In the genomic region with DNA sequence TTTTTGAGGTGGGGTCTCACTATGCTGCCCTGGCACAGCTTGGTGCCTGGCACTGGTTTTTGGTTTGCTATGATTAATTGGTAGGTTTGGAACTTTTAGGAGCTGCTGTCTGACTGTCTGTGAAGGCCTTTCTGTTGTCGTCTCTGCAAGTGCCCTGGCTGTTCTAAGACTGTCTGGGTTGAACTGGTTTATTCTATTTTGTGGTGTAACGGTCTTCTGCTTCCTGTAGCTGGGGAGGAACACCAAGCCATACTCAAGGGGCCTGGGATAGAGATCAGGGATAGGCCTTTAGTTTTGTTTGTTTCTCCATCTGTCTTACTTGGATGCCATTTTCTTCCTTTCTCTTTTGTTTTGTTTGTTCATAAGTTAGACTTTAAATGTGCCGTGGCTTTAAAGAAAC, we compare ENCODE assay signal across 29 mouse cellular contexts. TPM values are rescaled to one million over a fixed set of nuclear protein-coding genes. Genes with fewer than 3 reads are reported as not detected.
DNase-seq lines count a peak whose midpoint lies in the region; ATAC-seq and TF ChIP-seq lines count a peak whose summit lies in the region.
"Had no signal": no experiment of that assay in that cellular context is flagged by ENCODE, and none has a peak within 500 bp of the region (broad histone marks: within the 10 kb centered on the region; RNA-seq: fewer than 3 reads in every experiment).

No protein-coding gene starts in this region.

- 0 out of 2 replicates have a peak, but pooled peaks have one; percentile 15 for TF ChIP-seq EP300 in liver, postnatal 0 days (IDR thresholded peaks at IDR 0.05; ENCODE audit: low read depth)

- no peak for TF ChIP-seq CTCF in thymus, adult 2 months (IDR thresholded peaks at IDR 0.05; ENCODE audit: borderline replicate concordance, control insufficient read depth, extremely low read depth, insufficient read depth, low read length, poor library complexity)
- no peak for TF ChIP-seq CTCF in bone marrow, adult 2 months (IDR thresholded peaks at IDR 0.05; ENCODE audit: control insufficient read depth, insufficient read depth, low read length)
- no peak for TF ChIP-seq CTCF in liver, postnatal 0 days (IDR thresholded peaks at IDR 0.05; ENCODE audit: low read depth)

- H3K4me1 ChIP-seq in kidney, embryonic 16.5 days (ENCODE audit: insufficient read depth, low read length) = peaks cover 25% of the 10 kb centered on the region
- H3K4me1 ChIP-seq in thymus, adult 2 months (replicated peaks; ENCODE audit: control insufficient read depth, insufficient read depth, low read length) = peaks cover 58% of the 10 kb centered on the region
- H3K4me1 ChIP-seq in bone marrow, adult 2 months (ENCODE audit: control insufficient read depth, insufficient read depth, low read length) = peaks cover 2% of the 10 kb centered on the region
- H3K4me1 ChIP-seq in liver, postnatal 0 days (ENCODE audit: insufficient read depth) = peaks cover 9% of the 10 kb centered on the region
- H3K4me1 ChIP-seq: hindbrain, embryonic 15.5 days; midbrain, embryonic 15.5 days had no signal

- H3K9ac ChIP-seq in kidney, embryonic 16.5 days (replicated peaks; ENCODE audit: low read length) = no peak overlapping the region
- H3K9ac ChIP-seq in liver, postnatal 0 days (replicated peaks) = no peak overlapping the region
- H3K9ac ChIP-seq: heart, embryonic 15.5 days; hindbrain, embryonic 15.5 days; lung, embryonic 14.5 days; midbrain, embryonic 15.5 days; neural tube, embryonic 13.5 days; stomach, embryonic 15.5 days had no signal

- H3K4me3 ChIP-seq in kidney, embryonic 16.5 days (ENCODE audit: low read length) = no peak overlapping the region
- H3K4me3 ChIP-seq in thymus, adult 2 months (ENCODE audit: control insufficient read depth, insufficient read depth, low read length) = no peak overlapping the region
- no peak overlapping the region for H3K4me3 ChIP-seq in bone marrow, adult 2 months (replicated peaks; ENCODE audit: control insufficient read depth, low read depth, low read length)
- H3K4me3 ChIP-seq in liver, postnatal 0 days (ENCODE audit: low read depth, low read length) = no peak overlapping the region
- H3K4me3 ChIP-seq: forebrain, embryonic 10.5 days; heart, embryonic 15.5 days; hindbrain, embryonic 15.5 days; midbrain, embryonic 15.5 days; myocyte; neural tube, embryonic 13.5 days; stomach, embryonic 15.5 days had no signal

- no peaks in the 10 kb centered on the region for H3K9me3 ChIP-seq in kidney, embryonic 16.5 days (ENCODE audit: low read length)
- H3K9me3 ChIP-seq in liver, postnatal 0 days (ENCODE audit: low read length) = no peaks in the 10 kb centered on the region
- H3K9me3 ChIP-seq: forebrain, embryonic 10.5 days; heart, embryonic 15.5 days; hindbrain, embryonic 15.5 days; midbrain, embryonic 15.5 days; neural tube, embryonic 13.5 days; stomach, embryonic 15.5 days had no signal

- H3K27ac ChIP-seq in kidney, embryonic 16.5 days (ENCODE audit: low read length) = peak overlapping the region; percentile 18; the same call in 1 of the 2 replicates
- H3K27ac ChIP-seq in thymus, adult 2 months (ENCODE audit: control insufficient read depth, insufficient read depth, low read length) = peak overlapping the region; percentile 98
- peak overlapping the region; percentile 48; the same call in 1 of the 2 replicates for H3K27ac ChIP-seq in bone marrow, adult 2 months (ENCODE audit: control insufficient read depth, insufficient read depth, low read depth, low read length, poor library complexity)
- peak overlapping the region; percentile 19 for H3K27ac ChIP-seq in liver, postnatal 0 days (ENCODE audit: low read depth)
- H3K27ac ChIP-seq: forebrain, embryonic 10.5 days; heart, embryonic 15.5 days; hindbrain, embryonic 15.5 days; midbrain, embryonic 15.5 days; neural tube, embryonic 13.5 days; stomach, embryonic 15.5 days had no signal

- 50% methylated on average over 3 of the region's 3 CpGs for WGBS in kidney, embryonic 16.5 days
- 7% methylated on average over 3 of the region's 3 CpGs for WGBS in thymus, adult 2 months
- 6% methylated on average over 3 of the region's 3 CpGs for WGBS in bone marrow, adult 2 months
- 31% methylated on average over 3 of the region's 3 CpGs for WGBS in liver, postnatal 0 days (ENCODE audit: insufficient replicate concordance)

- H3K27me3 ChIP-seq in kidney, embryonic 16.5 days (ENCODE audit: insufficient read depth, low read length) = no peaks in the 10 kb centered on the region
- H3K27me3 ChIP-seq in thymus, adult 2 months (ENCODE audit: control insufficient read depth, insufficient read depth, low read length) = no peaks in the 10 kb centered on the region
- no peaks in the 10 kb centered on the region for H3K27me3 ChIP-seq in liver, postnatal 0 days (ENCODE audit: insufficient read depth, low read length)
- H3K27me3 ChIP-seq: heart, embryonic 15.5 days; hindbrain, embryonic 15.5 days; midbrain, embryonic 15.5 days; neural tube, embryonic 13.5 days; stomach, embryonic 15.5 days had no signal

- TF ChIP-seq POLR2A in thymus, adult 2 months (IDR thresholded peaks at IDR 0.05; ENCODE audit: control insufficient read depth, extremely low read depth, insufficient read depth, low read length, poor library complexity) = no peak
- TF ChIP-seq POLR2A in bone marrow, adult 2 months (IDR thresholded peaks at IDR 0.05; ENCODE audit: borderline replicate concordance, control insufficient read depth, low read depth, low read length) = no peak

- no peak for DNase-seq in kidney, adult 11 months
- no peak for DNase-seq in thymus, adult 2 months
- no peak for DNase-seq in thymus, postnatal 10 days (ENCODE audit: low spot score in 2 of 2)
- DNase-seq in liver, postnatal 0 days = no peak
- DNase-seq in frontal cortex, postnatal 10 days (ENCODE audit: low spot score in 2 of 2) = no peak
- no peak for DNase-seq in embryo, embryonic 9.5 days (ENCODE audit: extremely low spot score)
- DNase-seq: adrenal gland, adult 8-10 months; B cell, adult 2 months; cerebellum, adult 2 months; cerebellum, postnatal 25 days; embryo, embryonic 11 days; gastrocnemius, postnatal 36 days; heart, postnatal 4 days; kidney, adult 9 months; kidney, postnatal 36 days; layer of hippocampus, postnatal 36 days; lung, embryonic 14.5 days; retina, postnatal 1 day; right cerebral cortex, postnatal 25 days had no signal

- ATAC-seq in kidney, embryonic 16.5 days (ENCODE audit: low FRiP score, low TSS enrichment) = no peak
- ATAC-seq in liver, postnatal 0 days = no peak
- ATAC-seq: midbrain, embryonic 15.5 days had no signal

- H3K4me2 ChIP-seq in kidney, embryonic 16.5 days (replicated peaks; ENCODE audit: low read depth, low read length) = no peak overlapping the region
- H3K4me2 ChIP-seq in liver, postnatal 0 days (ENCODE audit: low read depth, low read length) = peak overlapping the region; percentile 30; the same call in 1 of the 2 replicates
- H3K4me2 ChIP-seq: heart, embryonic 15.5 days; hindbrain, embryonic 15.5 days; lung, embryonic 14.5 days; midbrain, embryonic 15.5 days; neural tube, embryonic 13.5 days; stomach, embryonic 15.5 days had no signal

- H3K36me3 ChIP-seq in kidney, embryonic 16.5 days (ENCODE audit: insufficient read depth, low read length) = 0 out of 2 replicates have a peak, but pooled peaks cover 5% of the 10 kb centered on the region
- peaks cover 5% of the 10 kb centered on the region for H3K36me3 ChIP-seq in thymus, adult 2 months (ENCODE audit: control insufficient read depth, insufficient read depth, low read length)
- H3K36me3 ChIP-seq in liver, postnatal 0 days (replicated peaks; ENCODE audit: insufficient read depth, low read length) = 0 out of 2 replicates have a peak, but pooled peaks cover 8% of the 10 kb centered on the region
- H3K36me3 ChIP-seq: heart, embryonic 15.5 days; hindbrain, embryonic 15.5 days; midbrain, embryonic 15.5 days; neural tube, embryonic 13.5 days; stomach, embryonic 15.5 days had no signal

RNA-seq across cellular contexts. Expression of a gene that starts 46.0 kb away (rescaled TPM):
- polyA plus RNA-seq in kidney, embryonic 16.5 days (2015; fragmentation: Nextera tagmentation; extraction: Ambion mirVana) = 0.41 and 0.56 TPM in 2 replicates
- polyA plus RNA-seq in thymus, adult 2 months (2012; rRNA removed) = 2.7 and 4.1 TPM in 2 replicates
- polyA plus RNA-seq in bone marrow, adult 2 months (2011; ENCODE audit: insufficient read depth, insufficient read length, low replicate concordance, missing spikeins) = 0.68 TPM in 1 of 2 replicates, not detected in the other
- 0.25 and 0.49 TPM in 2 replicates for polyA plus RNA-seq in liver, postnatal 0 days (2015; fragmentation: Nextera tagmentation; extraction: Ambion mirVana)
- polyA plus RNA-seq: activated CD4-positive, CD25-positive, alpha-beta regulatory T cell, adult 4 months; myocyte had no signal

Comparison
In these comparisons a context has a peak if more than half of its experiments do, and no peak if none do; other contexts are left out.
1. H3K27ac ChIP-seq: peak in every context shown above with its lines; median percentile 98 in thymus, adult 2 months; 48 in bone marrow, adult 2 months; 19 in liver, postnatal 0 days; 18 in kidney, embryonic 16.5 days.